Mouse (Mus musculus): ENCODE data around the gene Olfr1170.

The Olfr1170 gene

GRCm38 (mm10) chr2:88228234-88228633 lies at the start of gene Olfr1170:
TSS of gene Olfr1170 (minus strand) at chr2:88228334.
- no peak for DNase-seq (ENCODE audit: low read depth, low spot score)

GRCm38 (mm10) chr2:88220784-88221183 lies 7.3 kb downstream of the Olfr1170 start:
- no peak for DNase-seq (ENCODE audit: low read depth, low spot score)

GRCm38 (mm10) chr2:88181580-88181979 lies 46.6 kb downstream of the Olfr1170 start, which contains the start of gene Olfr1168:
TSS of gene Olfr1168 (plus strand) at chr2:88181880.
- no peak for DNase-seq (ENCODE audit: low read depth, low spot score)
